Mouse (Mus musculus): ENCODE data around the gene Tufm. TPM values are rescaled to one million over a fixed set of nuclear protein-coding genes. Genes with fewer than 3 reads are reported as not detected.

Tufm gene
- polyA plus RNA-seq (2015; fragmentation: Illumina TruSeq; extraction: RNeasy Lipid Tissue Mini Kit (QIAGEN cat#74804); ENCODE audit: low read depth, low replicate concordance): 89.6 TPM

GRCm38 (mm10) chr7:126487052-126487483 lies at the start of gene Tufm:
Gene Tufm, plus strand, starts transcription at chr7:126487361.

GRCm38 (mm10) chr7:126463004-126463403 lies 24.2 kb upstream of the Tufm start, which contains the start of gene Atp2a1:
Gene Atp2a1, minus strand, starts transcription at chr7:126463108.

DNA sequence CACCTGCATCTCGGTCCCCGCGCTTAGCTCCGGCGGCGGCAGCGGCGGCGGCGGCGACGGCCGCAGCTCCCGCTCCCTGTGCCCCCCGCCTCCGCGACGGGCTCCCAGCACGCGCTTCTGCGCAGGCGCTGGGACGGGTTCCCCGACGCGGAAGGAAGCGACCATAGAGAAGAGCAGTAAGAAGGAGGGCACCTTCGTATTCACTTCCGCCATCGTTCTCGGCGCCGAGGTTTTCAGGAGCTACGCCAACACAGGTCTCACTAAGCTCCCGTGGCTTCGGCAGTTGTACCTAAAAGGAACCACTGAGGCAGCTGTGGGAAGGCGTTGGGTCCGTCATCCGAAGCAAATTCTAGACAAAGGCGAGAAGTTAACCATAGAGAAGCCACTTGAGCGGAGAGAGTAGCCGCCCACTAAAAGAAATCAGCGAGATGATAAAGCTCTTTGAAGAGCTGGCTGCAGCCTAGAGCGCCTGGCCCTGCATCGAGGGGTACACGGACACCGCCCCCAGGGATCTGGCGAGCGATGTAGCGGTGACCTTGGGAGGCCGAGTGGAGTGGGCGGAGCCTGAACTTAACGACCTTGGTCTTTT lies 12.1 kb upstream of the Tufm start, which contains the start of gene Sh2b1:
TSS of gene Sh2b1 (minus strand) at position 432 of the 589 bp plus-strand sequence.

GRCm38 (mm10) chr7:126503273-126503878 lies 16.2 kb downstream of the Tufm start, which contains the start of gene Atxn2l:
Gene Atxn2l, minus strand, starts transcription at chr7:126503437.

Other genes starting within 250 kb of the Tufm start
- 46.9 TPM for gene Sbk1, start 214.7 kb upstream of the Tufm start, polyA plus RNA-seq (2015; fragmentation: Illumina TruSeq; extraction: RNeasy Lipid Tissue Mini Kit (QIAGEN cat#74804); ENCODE audit: low read depth, low replicate concordance)
- 1.1 TPM for gene Lat, start 117.8 kb upstream of the Tufm start, polyA plus RNA-seq (2015; fragmentation: Illumina TruSeq; extraction: RNeasy Lipid Tissue Mini Kit (QIAGEN cat#74804); ENCODE audit: low read depth, low replicate concordance)
- gene Spns1, start 109.9 kb upstream of the Tufm start, polyA plus RNA-seq (2015; fragmentation: Illumina TruSeq; extraction: RNeasy Lipid Tissue Mini Kit (QIAGEN cat#74804); ENCODE audit: low read depth, low replicate concordance): 62.2 TPM
- gene Nfatc2ip, start 90.6 kb upstream of the Tufm start, polyA plus RNA-seq (2015; fragmentation: Illumina TruSeq; extraction: RNeasy Lipid Tissue Mini Kit (QIAGEN cat#74804); ENCODE audit: low read depth, low replicate concordance): 4.5 TPM
- not detected for gene Cd19, start 72.5 kb upstream of the Tufm start, polyA plus RNA-seq (2015; fragmentation: Illumina TruSeq; extraction: RNeasy Lipid Tissue Mini Kit (QIAGEN cat#74804); ENCODE audit: low read depth, low replicate concordance)
- gene Rabep2, start 58.6 kb upstream of the Tufm start, polyA plus RNA-seq (2015; fragmentation: Illumina TruSeq; extraction: RNeasy Lipid Tissue Mini Kit (QIAGEN cat#74804); ENCODE audit: low read depth, low replicate concordance): 11.4 TPM
- gene Atp2a1, start 24.3 kb upstream of the Tufm start, polyA plus RNA-seq (2015; fragmentation: Illumina TruSeq; extraction: RNeasy Lipid Tissue Mini Kit (QIAGEN cat#74804); ENCODE audit: low read depth, low replicate concordance): 3.4 TPM
- gene Sh2b1, start 11.9 kb upstream of the Tufm start, polyA plus RNA-seq (2015; fragmentation: Illumina TruSeq; extraction: RNeasy Lipid Tissue Mini Kit (QIAGEN cat#74804); ENCODE audit: low read depth, low replicate concordance): 59.1 TPM
- gene Atxn2l, start 16.1 kb downstream of the Tufm start, polyA plus RNA-seq (2015; fragmentation: Illumina TruSeq; extraction: RNeasy Lipid Tissue Mini Kit (QIAGEN cat#74804); ENCODE audit: low read depth, low replicate concordance): 90.7 TPM
- gene Eif3c, start 79.0 kb downstream of the Tufm start, polyA plus RNA-seq (2015; fragmentation: Illumina TruSeq; extraction: RNeasy Lipid Tissue Mini Kit (QIAGEN cat#74804); ENCODE audit: low read depth, low replicate concordance): 135 TPM
- 0.80 TPM for gene Apobr, start 97.6 kb downstream of the Tufm start, polyA plus RNA-seq (2015; fragmentation: Illumina TruSeq; extraction: RNeasy Lipid Tissue Mini Kit (QIAGEN cat#74804); ENCODE audit: low read depth, low replicate concordance)
- gene Cln3, start 98.5 kb downstream of the Tufm start, polyA plus RNA-seq (2015; fragmentation: Illumina TruSeq; extraction: RNeasy Lipid Tissue Mini Kit (QIAGEN cat#74804); ENCODE audit: low read depth, low replicate concordance): 21.6 TPM
- gene Il27, start 107.6 kb downstream of the Tufm start, polyA plus RNA-seq (2015; fragmentation: Illumina TruSeq; extraction: RNeasy Lipid Tissue Mini Kit (QIAGEN cat#74804); ENCODE audit: low read depth, low replicate concordance): not detected
- gene Nupr1, start 143.5 kb downstream of the Tufm start, polyA plus RNA-seq (2015; fragmentation: Illumina TruSeq; extraction: RNeasy Lipid Tissue Mini Kit (QIAGEN cat#74804); ENCODE audit: low read depth, low replicate concordance): 19.3 TPM
- 22.6 TPM for gene Sgf29, start 161.9 kb downstream of the Tufm start, polyA plus RNA-seq (2015; fragmentation: Illumina TruSeq; extraction: RNeasy Lipid Tissue Mini Kit (QIAGEN cat#74804); ENCODE audit: low read depth, low replicate concordance)
- gene Sult1a1, start 189.1 kb downstream of the Tufm start, polyA plus RNA-seq (2015; fragmentation: Illumina TruSeq; extraction: RNeasy Lipid Tissue Mini Kit (QIAGEN cat#74804); ENCODE audit: low read depth, low replicate concordance): 21.5 TPM
- 64.2 TPM for gene Bola2, start 208.0 kb downstream of the Tufm start, polyA plus RNA-seq (2015; fragmentation: Illumina TruSeq; extraction: RNeasy Lipid Tissue Mini Kit (QIAGEN cat#74804); ENCODE audit: low read depth, low replicate concordance)
- 14.6 TPM for gene Slx1b, start 208.4 kb downstream of the Tufm start, polyA plus RNA-seq (2015; fragmentation: Illumina TruSeq; extraction: RNeasy Lipid Tissue Mini Kit (QIAGEN cat#74804); ENCODE audit: low read depth, low replicate concordance)
- 136 TPM for gene Coro1a, start 220.4 kb downstream of the Tufm start, polyA plus RNA-seq (2015; fragmentation: Illumina TruSeq; extraction: RNeasy Lipid Tissue Mini Kit (QIAGEN cat#74804); ENCODE audit: low read depth, low replicate concordance)